Mouse (Mus musculus): ENCODE data around the gene Gm21440. TPM values are rescaled to one million over a fixed set of nuclear protein-coding genes. Genes with fewer than 3 reads are reported as not detected.
"Not testable (repeated sequence)": the region's sequence is repeated elsewhere in the genome, so short reads cannot be mapped to it uniquely, and the experiment has no call there.

Gene Gm21440
- total RNA-seq (2015; ENCODE audit: low replicate concordance) (not detected in 2 replicates), total RNA-seq (2017; ENCODE audit: low replicate concordance) (not detected in 2 replicates)

- ATAC-seq (replicated peaks; ENCODE audit: low FRiP score, poor library complexity, severe bottlenecking) = not testable (repeated sequence)
Measured at GRCm38 (mm10) chrY:13252091-13252490, at the start of gene Gm21440, which contains the start of gene Gm21454. Gene Gm21440 (plus strand): TSS chrY:13252391. Gene Gm21454 (plus strand): TSS chrY:13252442.

GRCm38 (mm10) chrY:13223828-13224227, 28.4 kb upstream of the Gm21440 start, which contains the start of gene Gm21828:
Gene Gm21828 (minus strand): TSS chrY:13223928.
- ATAC-seq (replicated peaks; ENCODE audit: low FRiP score, poor library complexity, severe bottlenecking) = not testable (repeated sequence)

Other genes with a start within 250 kb of the Gm21440 start
- not detected in 2 replicates for gene Gm20807, start 209.5 kb upstream of the Gm21440 start, total RNA-seq (2015; ENCODE audit: low replicate concordance)
- not detected in 2 replicates for gene Gm20807, start 209.5 kb upstream of the Gm21440 start, total RNA-seq (2017; ENCODE audit: low replicate concordance)
- gene Gm21891, start 118.9 kb upstream of the Gm21440 start, total RNA-seq (2015; ENCODE audit: low replicate concordance) = not detected in 2 replicates
- not detected in 2 replicates for gene Gm21891, start 118.9 kb upstream of the Gm21440 start, total RNA-seq (2017; ENCODE audit: low replicate concordance)
- not detected in 2 replicates for gene Gm21425, start 90.4 kb upstream of the Gm21440 start, total RNA-seq (2015; ENCODE audit: low replicate concordance)
- not detected in 2 replicates for gene Gm21425, start 90.4 kb upstream of the Gm21440 start, total RNA-seq (2017; ENCODE audit: low replicate concordance)
- not detected in 2 replicates for gene Gm21828, start 28.5 kb upstream of the Gm21440 start, total RNA-seq (2015; ENCODE audit: low replicate concordance)
- not detected in 2 replicates for gene Gm21828, start 28.5 kb upstream of the Gm21440 start, total RNA-seq (2017; ENCODE audit: low replicate concordance)
- not detected in 2 replicates for gene Gm21454, start 51 bp downstream of the Gm21440 start, total RNA-seq (2015; ENCODE audit: low replicate concordance)
- not detected in 2 replicates for gene Gm21454, start 51 bp downstream of the Gm21440 start, total RNA-seq (2017; ENCODE audit: low replicate concordance)
- not detected in 2 replicates for gene Gm21725, start 96.7 kb downstream of the Gm21440 start, total RNA-seq (2015; ENCODE audit: low replicate concordance)
- gene Gm21725, start 96.7 kb downstream of the Gm21440 start, total RNA-seq (2017; ENCODE audit: low replicate concordance) = not detected in 2 replicates
- not detected in 2 replicates for gene Gm21866, start 213.2 kb downstream of the Gm21440 start, total RNA-seq (2015; ENCODE audit: low replicate concordance)
- not detected in 2 replicates for gene Gm21866, start 213.2 kb downstream of the Gm21440 start, total RNA-seq (2017; ENCODE audit: low replicate concordance)
- not detected in 2 replicates for gene Gm20773, start 241.6 kb downstream of the Gm21440 start, total RNA-seq (2015; ENCODE audit: low replicate concordance)
- not detected in 2 replicates for gene Gm20773, start 241.6 kb downstream of the Gm21440 start, total RNA-seq (2017; ENCODE audit: low replicate concordance)